Mouse (Mus musculus): Measurements from ENCODE around the gene Pabpc4l.

DNA sequence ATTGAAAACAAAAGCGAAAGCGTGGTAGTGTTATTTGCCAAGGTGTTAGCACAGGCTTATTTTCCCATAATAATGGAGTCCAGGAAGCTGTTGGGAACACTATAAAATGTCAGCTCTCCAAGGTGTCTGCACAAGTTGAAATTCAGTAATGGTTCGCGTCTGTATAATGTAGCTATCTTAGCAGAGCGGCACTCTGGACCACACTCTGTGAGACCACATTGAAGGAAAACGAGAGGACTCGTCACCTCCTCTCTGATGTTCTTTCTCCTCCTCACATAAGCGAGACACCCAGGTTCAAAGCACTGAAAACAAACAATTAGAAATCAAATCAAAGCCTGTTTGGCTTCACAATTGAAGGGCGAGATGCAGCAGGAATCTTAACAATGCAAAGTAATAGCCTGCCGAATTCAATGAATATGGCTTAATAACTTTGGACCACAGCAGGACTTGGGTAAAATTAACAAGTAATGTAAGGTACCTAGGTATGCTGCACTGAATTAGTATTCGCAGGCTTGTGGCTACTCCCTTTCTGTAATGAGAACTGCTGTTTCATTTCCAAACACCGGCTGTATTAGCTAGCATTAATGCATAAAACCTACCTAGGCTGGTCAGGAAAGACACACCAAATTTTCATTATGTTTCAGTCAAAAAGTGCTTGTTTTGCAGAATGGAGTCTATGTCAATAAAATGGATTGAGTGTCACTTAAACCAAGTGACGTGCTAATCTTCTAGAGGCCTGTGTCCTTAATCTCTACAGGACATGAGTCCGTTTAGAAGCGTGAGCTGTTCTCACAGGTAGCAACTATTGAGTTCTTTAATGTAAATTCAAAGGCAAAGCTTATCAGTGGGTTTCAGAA is 42.3 kb upstream of the Pabpc4l start:
- TF ChIP-seq CTCF (IDR thresholded peaks at IDR 0.05; ENCODE audit: control insufficient read depth, insufficient read depth, insufficient read length) (no peak), CEBPB (IDR thresholded peaks at IDR 0.05; ENCODE audit: low read depth) (no peak), USF1 (IDR thresholded peaks at IDR 0.05; ENCODE audit: low read depth) (no peak), MAX (IDR thresholded peaks at IDR 0.05) (no peak), MYOD1 (IDR thresholded peaks at IDR 0.05; ENCODE audit: control insufficient read depth, insufficient read length, low read depth) (no peak), MYOG (IDR thresholded peaks at IDR 0.05; ENCODE audit: control insufficient read depth, extremely low read depth, insufficient read length) (no peak)
